Mouse (Mus musculus) midbrain, embryonic 14.5 days (tissue): ENCODE results near the gene Alox5ap. TPM values are rescaled to one million over a fixed set of nuclear protein-coding genes. Genes with fewer than 3 reads are reported as not detected.

ENCODE experiments used
- ATAC-seq: fragments of 200-750 bp; cut with Nextera tagmentation; 2 replicates; pipeline ENCODE4 v1.8.0; 2017; ENCODE audit warnings: moderate number of reproducible peaks, moderate library complexity; ENCODE audit not compliant: low FRiP score, low TSS enrichment
- DNase-seq: peaks from one replicate; pipeline ENCODE4 v3.0.0-alpha.2; 2015
- H3K27ac ChIP-seq: fragments of 300-500 bp; sonication (generic); replicated peaks from 2 replicates; pipeline ENCODE4 v1.5.1; 2014; ENCODE audit warnings: mild to moderate bottlenecking, low read depth, low read length, moderate library complexity
- H3K27me3 ChIP-seq: fragments of 300-500 bp; sonication (generic); 2 replicates; pipeline ENCODE4 v1.6.1; 2014; ENCODE audit warnings: low read length, control low read depth, mixed read lengths; ENCODE audit not compliant: control insufficient read depth, insufficient read depth
- H3K36me3 ChIP-seq: fragments of 300-500 bp; sonication (generic); 2 replicates; pipeline ENCODE4 v1.6.1; 2014; ENCODE audit warnings: low read length, control low read depth; ENCODE audit not compliant: control insufficient read depth, insufficient read depth
- H3K4me1 ChIP-seq: fragments of 300-500 bp; sonication (generic); 2 replicates; pipeline ENCODE4 v1.6.1; 2014; ENCODE audit warnings: mild to moderate bottlenecking, antibody characterized with exemption, low read length, control low read depth; ENCODE audit not compliant: control insufficient read depth, insufficient read depth
- H3K4me2 ChIP-seq: fragments of 300-500 bp; sonication (generic); 2 replicates; pipeline ENCODE4 v1.6.1; 2014; ENCODE audit warnings: mild to moderate bottlenecking, low read length, moderate library complexity
- H3K4me3 ChIP-seq: fragments of 300-500 bp; sonication (generic); replicated peaks from 2 replicates; pipeline ENCODE4 v1.5.1; 2014; ENCODE audit warnings: low read depth, low read length
- H3K9ac ChIP-seq: fragments of 300-500 bp; sonication (generic); replicated peaks from 2 replicates; pipeline ENCODE4 v1.6.1; 2014; ENCODE audit warnings: mild to moderate bottlenecking, low read length, moderate library complexity
- H3K9me3 ChIP-seq: fragments of 300-500 bp; sonication (generic); 2 replicates; pipeline ENCODE4 v1.6.1; 2016; ENCODE audit warnings: low read length, control low read depth, mixed read lengths; ENCODE audit not compliant: control insufficient read depth
- WGBS: fragments of 180-500 bp; shearing (Covaris S2); extraction: QIAGEN DNeasy Blood & Tissue Kit; methylation state at CpG from one replicate; pipeline ENCODE4 v1.1.7; 2014; 5-methylcytosine and 5-hydroxymethylcytosine counted together
- polyA plus RNA-seq: library from polyadenylated mRNA; unstranded; fragments of >200 nt; fragmentation: Nextera tagmentation; extraction: Ambion mirVana; gene quantifications from 2 replicates; pipeline ENCODE4 v1.2.1, GENCODE M21; 2014

Gene Alox5ap
- polyA plus RNA-seq, 1 experiment from 2014 or later, result 12.2 TPM

- Histone ChIP-seq H3K4me1 (no peaks in the 10 kb centered on the region), H3K9ac (no peak overlapping the region), H3K27ac (no peak overlapping the region), H3K36me3 (no peaks in the 10 kb centered on the region), H3K27me3 (no peaks in the 10 kb centered on the region), H3K4me2 (no peak overlapping the region), H3K9me3 (no peaks in the 10 kb centered on the region), H3K4me3 (no peak overlapping the region)
- WGBS, result 92% methylated on average over 7 of the region's 7 CpGs
- ATAC-seq, result no peak
- DNase-seq, result no peak
These were observed 29.6 kb upstream of the Alox5ap start for GRCm38 (mm10) chr5:149235002-149235401.

DNA sequence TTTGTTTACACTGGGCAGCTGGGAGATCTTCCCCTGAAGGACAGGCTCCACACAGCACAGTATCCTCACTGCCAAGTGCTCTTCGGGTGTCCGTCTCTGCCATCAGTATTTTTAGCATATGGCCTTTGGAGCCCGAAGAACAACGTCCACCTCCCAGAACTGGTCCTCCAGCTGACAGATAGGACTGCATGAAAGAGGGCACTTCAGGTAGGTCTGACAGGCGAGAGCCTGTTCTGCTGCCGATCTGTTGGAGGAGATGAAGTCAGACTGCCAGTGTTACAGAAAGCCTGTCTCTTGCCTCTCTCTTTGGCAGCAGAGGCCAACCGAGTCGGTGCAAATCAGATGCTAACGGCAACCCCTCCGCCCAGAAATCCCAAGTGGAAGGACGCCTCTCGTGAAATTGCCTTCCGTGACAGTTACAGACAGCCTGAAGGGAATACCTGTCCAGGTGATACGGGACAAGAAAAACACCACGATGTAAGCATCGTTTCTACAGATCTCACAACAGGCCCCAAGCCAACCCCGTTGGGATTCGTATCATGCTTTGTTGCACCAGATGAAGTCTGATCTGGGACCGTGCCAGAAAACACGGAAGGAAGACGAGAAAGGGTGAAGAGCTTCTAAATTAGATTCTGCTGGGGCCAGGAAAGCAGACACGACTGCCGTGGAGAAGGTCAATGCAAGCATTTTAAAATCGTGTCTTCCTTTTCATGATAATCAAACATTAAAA, 27.2 kb upstream of the Alox5ap start:
- H3K4me1 ChIP-seq, result no peaks in the 10 kb centered on the region
- H3K27ac ChIP-seq, result no peak overlapping the region
- H3K9me3 ChIP-seq, result no peaks in the 10 kb centered on the region
- 86% methylated on average over 24 of the region's 24 CpGs for WGBS
- no peaks in the 10 kb centered on the region for H3K27me3 ChIP-seq
- ATAC-seq (no peak), DNase-seq (no peak)
- no peaks in the 10 kb centered on the region for H3K36me3 ChIP-seq
- H3K4me3 ChIP-seq, result no peak overlapping the region
- H3K4me2 ChIP-seq, result no peak overlapping the region
- no peak overlapping the region for H3K9ac ChIP-seq

DNA sequence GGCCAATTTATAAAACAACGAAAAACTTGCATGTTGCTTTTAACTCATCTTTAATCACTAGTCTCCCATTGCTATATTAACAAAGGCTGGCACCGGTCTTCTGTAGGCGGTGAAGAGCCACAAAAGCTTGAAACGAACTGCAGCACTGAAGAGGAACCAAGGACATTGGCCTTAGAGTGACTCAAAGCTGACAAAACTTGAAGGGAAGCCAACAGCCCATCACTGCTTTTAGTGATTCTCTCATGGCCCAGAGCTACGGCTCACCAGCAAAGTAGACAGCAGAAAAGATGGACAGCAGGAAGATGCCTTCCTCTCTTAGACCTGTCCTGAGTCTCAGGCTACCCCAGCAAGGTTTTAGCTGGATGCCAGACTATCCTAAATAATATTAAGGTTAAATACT, 22.1 kb upstream of the Alox5ap start:
- no peak for ATAC-seq
- Histone ChIP-seq H3K4me2 (no peak overlapping the region), H3K27ac (no peak overlapping the region), H3K4me1 (0 out of 2 replicates have a peak, but pooled peaks cover 5% of the 10 kb centered on the region), H3K9me3 (no peaks in the 10 kb centered on the region), H3K9ac (no peak overlapping the region), H3K27me3 (no peaks in the 10 kb centered on the region), H3K4me3 (no peak overlapping the region), H3K36me3 (no peaks in the 10 kb centered on the region)
- 92% methylated on average over 5 of the region's 5 CpGs for WGBS
- DNase-seq, result no peak

- DNase-seq (no peak), ATAC-seq (no peak)
- Histone ChIP-seq H3K36me3 (no peaks in the 10 kb centered on the region), H3K4me1 (0 out of 2 replicates have a peak, but pooled peaks cover 5% of the 10 kb centered on the region), H3K9ac (no peak overlapping the region), H3K27ac (no peak overlapping the region), H3K4me2 (no peak overlapping the region), H3K27me3 (no peaks in the 10 kb centered on the region), H3K9me3 (no peaks in the 10 kb centered on the region), H3K4me3 (no peak overlapping the region)
- 46% methylated on average over 5 of the region's 5 CpGs for WGBS
These were observed 21.5 kb upstream of the Alox5ap start for GRCm38 (mm10) chr5:149243053-149243452.

GRCm38 (mm10) chr5:149245391-149245964, 19.1 kb upstream of the Alox5ap start:
- no peak for ATAC-seq
- Histone ChIP-seq H3K27me3 (no peaks in the 10 kb centered on the region), H3K9me3 (no peaks in the 10 kb centered on the region), H3K4me3 (no peak overlapping the region), H3K27ac (no peak overlapping the region), H3K9ac (no peak overlapping the region), H3K4me2 (peak overlapping the region; percentile 41; the same call in 1 of the 2 replicates), H3K4me1 (0 out of 2 replicates have a peak, but pooled peaks cover 5% of the 10 kb centered on the region), H3K36me3 (no peaks in the 10 kb centered on the region)
- no peak for DNase-seq
- 54% methylated on average over 9 of the region's 9 CpGs for WGBS

GRCm38 (mm10) chr5:149245965-149246470, 18.5 kb upstream of the Alox5ap start:
- Histone ChIP-seq H3K9ac (no peak overlapping the region), H3K36me3 (no peaks in the 10 kb centered on the region), H3K4me3 (no peak overlapping the region), H3K27ac (no peak overlapping the region), H3K27me3 (no peaks in the 10 kb centered on the region), H3K9me3 (no peaks in the 10 kb centered on the region), H3K4me1 (0 out of 2 replicates have a peak, but pooled peaks cover 5% of the 10 kb centered on the region), H3K4me2 (peak overlapping the region; percentile 41)
- ATAC-seq (peak; percentile 46), DNase-seq (peak; percentile 30)
- 26% methylated on average over 16 of the region's 16 CpGs for WGBS

- ATAC-seq, result no peak
- Histone ChIP-seq H3K4me2 (no peak overlapping the region), H3K36me3 (no peaks in the 10 kb centered on the region), H3K4me1 (0 out of 2 replicates have a peak, but pooled peaks cover 5% of the 10 kb centered on the region), H3K4me3 (no peak overlapping the region), H3K9me3 (no peaks in the 10 kb centered on the region), H3K9ac (no peak overlapping the region), H3K27ac (no peak overlapping the region), H3K27me3 (no peaks in the 10 kb centered on the region)
- no peak for DNase-seq
- WGBS, result 49% methylated on average over 20 of the region's 20 CpGs
These were observed 17.3 kb upstream of the Alox5ap start for GRCm38 (mm10) chr5:149247047-149247904.

DNA sequence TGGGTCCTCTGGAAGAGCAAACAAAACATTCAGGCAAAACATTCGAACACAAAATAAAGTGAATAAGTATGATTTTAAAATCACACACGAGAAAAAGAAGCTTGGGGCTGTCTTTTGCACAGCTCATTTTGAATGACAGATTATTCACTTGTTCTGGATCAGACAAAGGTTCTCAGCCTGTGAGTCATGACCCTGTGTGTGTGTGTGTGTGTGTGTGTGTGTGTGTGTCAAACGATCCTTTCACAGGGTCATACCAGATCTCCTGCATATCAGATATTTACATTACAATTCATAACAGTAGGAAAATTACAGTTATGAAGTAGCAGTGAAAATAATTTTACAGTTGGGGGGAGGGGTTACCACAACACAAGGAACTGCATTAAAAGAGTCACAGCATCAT, 12.3 kb upstream of the Alox5ap start:
- Histone ChIP-seq H3K27ac (no peak overlapping the region), H3K4me1 (no peaks in the 10 kb centered on the region), H3K27me3 (no peaks in the 10 kb centered on the region), H3K9ac (no peak overlapping the region), H3K9me3 (no peaks in the 10 kb centered on the region), H3K4me2 (no peak overlapping the region), H3K36me3 (no peaks in the 10 kb centered on the region), H3K4me3 (no peak overlapping the region)
- ATAC-seq, result no peak
- no peak for DNase-seq
- WGBS, result 84% methylated on average over 3 of the region's 3 CpGs
